Mouse (Mus musculus): ENCODE measurements around the gene Adgrl4.

- TF ChIP-seq GATA1 (IDR thresholded peaks at IDR 0.05; ENCODE audit: borderline replicate concordance, low read length) (no peak), FLI1 (IDR thresholded peaks at IDR 0.05; ENCODE audit: low read length) (no peak)
Measured at GRCm38 (mm10) chr3:151399270-151399669, 38.4 kb upstream of the Adgrl4 start.
